Mouse (Mus musculus) embryonic facial prominence, embryonic 11.5 days (tissue): ENCODE measurements around the gene Eif1b. TPM values are rescaled to one million over a fixed set of nuclear protein-coding genes. Genes with fewer than 3 reads are reported as not detected.

Experiments
- ATAC-seq: fragments of 200-750 bp; cut with Nextera tagmentation; replicated peaks from 2 replicates; pipeline ENCODE4 v1.8.0; 2017; ENCODE audit warnings: low read depth; ENCODE audit not compliant: insufficient number of reproducible peaks, low FRiP score, low TSS enrichment
- DNase-seq: peaks from one replicate; pipeline ENCODE4 v3.0.0-alpha.2; 2015; ENCODE audit warnings: low spot score
- H3K27ac ChIP-seq: fragments of 300-500 bp; sonication (generic); replicated peaks from 2 replicates; pipeline ENCODE4 v1.5.1; 2014; ENCODE audit warnings: mild to moderate bottlenecking, low read depth, low read length, control low read depth
- H3K27me3 ChIP-seq: fragments of 300-500 bp; sonication (generic); 2 replicates; pipeline ENCODE4 v1.6.1; 2014; ENCODE audit warnings: mild to moderate bottlenecking, low read length, moderate library complexity, mixed read lengths; ENCODE audit not compliant: control insufficient read depth, insufficient read depth
- H3K36me3 ChIP-seq: fragments of 300-500 bp; sonication (generic); replicated peaks from 2 replicates; pipeline ENCODE4 v1.6.1; 2014; ENCODE audit warnings: low read depth, mild to moderate bottlenecking, low read length, moderate library complexity, mixed read lengths; ENCODE audit not compliant: control insufficient read depth, insufficient read depth
- H3K4me1 ChIP-seq: fragments of 300-500 bp; sonication (generic); 2 replicates; pipeline ENCODE4 v1.6.1; 2014; ENCODE audit warnings: low read length, mixed read lengths; ENCODE audit not compliant: control insufficient read depth, insufficient read depth
- H3K4me2 ChIP-seq: fragments of 300-500 bp; sonication (generic); 2 replicates; pipeline ENCODE4 v1.6.1; 2014; ENCODE audit warnings: low read depth, mild to moderate bottlenecking, control low read depth, low read length, moderate library complexity
- H3K4me3 ChIP-seq: fragments of 300-500 bp; sonication (generic); 2 replicates; pipeline ENCODE4 v1.5.1; 2014; ENCODE audit warnings: low read depth, low read length, control low read depth
- H3K9ac ChIP-seq: fragments of 300-500 bp; sonication (generic); replicated peaks from 2 replicates; pipeline ENCODE4 v1.6.1; 2014; ENCODE audit warnings: mild to moderate bottlenecking, control low read depth, low read length
- H3K9me3 ChIP-seq: fragments of 300-500 bp; sonication (generic); replicated peaks from 2 replicates; pipeline ENCODE4 v1.6.1; 2016; ENCODE audit warnings: mild to moderate bottlenecking, low read length, inconsistent platforms, mixed read lengths; ENCODE audit not compliant: control insufficient read depth
- WGBS: fragments of 180-500 bp; shearing (Covaris S2); extraction: QIAGEN DNeasy Blood & Tissue Kit; methylation state at CpG from one replicate; pipeline ENCODE4 v1.1.7; 2014; 5-methylcytosine and 5-hydroxymethylcytosine counted together
- polyA plus RNA-seq: library from polyadenylated mRNA; unstranded; fragments of >200 nt; fragmentation: Nextera tagmentation; extraction: Ambion mirVana; gene quantifications from 2 replicates; pipeline ENCODE4 v1.2.1, GENCODE M21; 2014

Gene Eif1b
- polyA plus RNA-seq: 245 and 261 TPM in 2 replicates

- Histone ChIP-seq H3K4me2 (peak within 1 kb of the TSS; percentile 86), H3K27ac (peak within 1 kb of the TSS; percentile 90), H3K9me3 (no peaks in the 10 kb centered on the region), H3K4me3 (peak within 1 kb of the TSS; percentile 98), H3K4me1 (no peaks in the 10 kb centered on the region; the same call in 1 of the 2 replicates), H3K27me3 (no peaks in the 10 kb centered on the region), H3K36me3 (peaks cover 4% of the 10 kb centered on the region), H3K9ac (peak within 1 kb of the TSS; percentile 99)
- WGBS: 4% methylated on average over 19 of the region's 19 CpGs
- ATAC-seq (peak; percentile 42), DNase-seq (no peak)
These were observed at the start of gene Eif1b for GRCm38 (mm10) chr9:120492010-120492399. Gene Eif1b, plus strand, starts transcription at chr9:120492232.

- H3K36me3 ChIP-seq: no peaks in the 10 kb centered on the region
- ATAC-seq (no peak), DNase-seq (no peak)
- H3K4me1 ChIP-seq: no peaks in the 10 kb centered on the region
- no peaks in the 10 kb centered on the region for H3K9me3 ChIP-seq
- 83% methylated on average over 9 of the region's 9 CpGs for WGBS
- H3K9ac ChIP-seq: no peak overlapping the region
- H3K4me3 ChIP-seq: no peak overlapping the region
- H3K27me3 ChIP-seq: no peaks in the 10 kb centered on the region
- no peak overlapping the region for H3K4me2 ChIP-seq
- no peak overlapping the region for H3K27ac ChIP-seq
These were observed 47.4 kb upstream of the Eif1b start for GRCm38 (mm10) chr9:120444642-120445041.

GRCm38 (mm10) chr9:120449696-120450329 lies 42.2 kb upstream of the Eif1b start:
- no peaks in the 10 kb centered on the region for H3K4me1 ChIP-seq
- H3K9me3 ChIP-seq: no peaks in the 10 kb centered on the region
- no peak overlapping the region for H3K9ac ChIP-seq
- no peak overlapping the region for H3K4me3 ChIP-seq
- no peak overlapping the region for H3K4me2 ChIP-seq
- WGBS: 69% methylated on average over 6 of the region's 6 CpGs
- H3K27ac ChIP-seq: no peak overlapping the region
- H3K36me3 ChIP-seq: no peaks in the 10 kb centered on the region
- H3K27me3 ChIP-seq: no peaks in the 10 kb centered on the region
- ATAC-seq (no peak), DNase-seq (no peak)

- DNase-seq (peak; percentile 78), ATAC-seq (peak; percentile 79)
- H3K4me3 ChIP-seq: no peak overlapping the region
- no peak overlapping the region for H3K4me2 ChIP-seq
- peaks cover 9% of the 10 kb centered on the region; the same call in 1 of the 2 replicates for H3K4me1 ChIP-seq
- no peaks in the 10 kb centered on the region for H3K27me3 ChIP-seq
- peak overlapping the region; percentile 56 for H3K9ac ChIP-seq
- no peaks in the 10 kb centered on the region for H3K9me3 ChIP-seq
- 10% methylated on average over 9 of the region's 9 CpGs for WGBS
- H3K27ac ChIP-seq: peak overlapping the region; percentile 70
- no peaks in the 10 kb centered on the region for H3K36me3 ChIP-seq
These were observed 36.0 kb upstream of the Eif1b start for GRCm38 (mm10) chr9:120455768-120456655.

- Histone ChIP-seq H3K9ac (no peak overlapping the region), H3K27me3 (no peaks in the 10 kb centered on the region), H3K4me2 (no peak overlapping the region), H3K4me3 (no peak overlapping the region), H3K27ac (no peak overlapping the region), H3K9me3 (no peaks in the 10 kb centered on the region), H3K36me3 (no peaks in the 10 kb centered on the region), H3K4me1 (no peaks in the 10 kb centered on the region)
- DNase-seq (no peak), ATAC-seq (peak; percentile 52; the same call in 1 of the 2 replicates)
- WGBS: 81% methylated on average over 1 of the region's 1 CpGs
These were observed 21.6 kb upstream of the Eif1b start for GRCm38 (mm10) chr9:120470431-120470830.

GRCm38 (mm10) chr9:120481644-120482043 lies 10.4 kb upstream of the Eif1b start:
- no peaks in the 10 kb centered on the region for H3K4me1 ChIP-seq
- 78% methylated on average over 3 of the region's 3 CpGs for WGBS
- H3K27ac ChIP-seq: no peak overlapping the region
- ATAC-seq: no peak
- H3K36me3 ChIP-seq: no peaks in the 10 kb centered on the region
- no peak overlapping the region for H3K9ac ChIP-seq
- no peaks in the 10 kb centered on the region for H3K9me3 ChIP-seq
- no peak overlapping the region for H3K4me3 ChIP-seq
- no peaks in the 10 kb centered on the region for H3K27me3 ChIP-seq
- DNase-seq: no peak
- H3K4me2 ChIP-seq: no peak overlapping the region

- Histone ChIP-seq H3K9me3 (no peaks in the 10 kb centered on the region), H3K4me3 (no peak overlapping the region), H3K27ac (no peak overlapping the region), H3K4me1 (no peaks in the 10 kb centered on the region), H3K36me3 (no peaks in the 10 kb centered on the region), H3K27me3 (no peaks in the 10 kb centered on the region), H3K9ac (no peak overlapping the region), H3K4me2 (no peak overlapping the region)
- DNase-seq: no peak
- 88% methylated on average over 4 of the region's 4 CpGs for WGBS
- ATAC-seq: no peak
These were observed 9.7 kb upstream of the Eif1b start for GRCm38 (mm10) chr9:120482382-120482781.

GRCm38 (mm10) chr9:120483101-120483500 lies 8.9 kb upstream of the Eif1b start:
- no peak for DNase-seq
- H3K4me3 ChIP-seq: no peak overlapping the region
- no peak overlapping the region for H3K27ac ChIP-seq
- H3K9ac ChIP-seq: no peak overlapping the region
- WGBS: 82% methylated on average over 8 of the region's 8 CpGs
- H3K27me3 ChIP-seq: no peaks in the 10 kb centered on the region
- no peaks in the 10 kb centered on the region for H3K36me3 ChIP-seq
- no peaks in the 10 kb centered on the region for H3K4me1 ChIP-seq
- no peak for ATAC-seq
- H3K4me2 ChIP-seq: no peak overlapping the region
- no peaks in the 10 kb centered on the region for H3K9me3 ChIP-seq
